Mouse (Mus musculus): Measurements from ENCODE around the gene Ccser2.

Ccser2 gene

GRCm38 (mm10) chr14:36937941-36938340 is 30.6 kb downstream of the Ccser2 start:
- no peak for DNase-seq (ENCODE audit: low read depth)

DNA sequence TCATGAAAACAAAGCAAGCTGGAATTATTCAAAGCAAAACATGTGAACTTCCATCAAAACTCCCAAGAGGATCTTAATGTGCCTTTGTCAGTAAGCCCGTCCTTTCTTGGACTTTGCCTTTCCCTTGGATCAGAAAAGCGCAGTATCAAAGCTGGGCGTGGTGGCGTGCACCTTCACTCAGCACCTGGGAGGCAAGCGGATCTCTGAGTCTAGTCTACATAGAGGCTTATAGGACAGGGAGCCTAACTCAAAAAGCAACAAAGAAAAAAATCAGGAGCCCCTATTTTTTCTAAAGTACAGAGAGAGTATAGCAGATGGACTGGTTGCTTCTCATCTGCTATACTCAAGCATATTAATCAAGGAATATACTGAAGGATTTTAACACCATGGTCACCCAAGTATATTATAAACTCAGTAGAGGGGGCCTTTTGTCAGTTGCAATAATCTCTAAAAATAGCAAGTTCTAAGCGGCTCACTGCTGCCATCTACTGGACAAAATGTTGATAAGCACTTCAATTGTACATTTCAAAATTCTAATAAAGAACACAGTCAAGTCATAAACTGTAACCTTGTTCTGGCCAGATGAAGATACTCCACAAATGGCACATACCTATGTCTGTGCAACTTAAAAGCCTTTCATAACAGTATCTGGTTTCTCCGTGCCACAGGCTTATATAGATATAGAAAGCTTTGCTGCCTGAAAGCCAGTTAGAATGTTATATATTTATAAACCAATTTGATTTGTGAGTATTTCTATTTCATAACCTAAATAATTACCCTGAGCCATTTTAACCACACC is 31.3 kb downstream of the Ccser2 start:
- peak; percentile 52 for DNase-seq (ENCODE audit: low read depth)

DNA sequence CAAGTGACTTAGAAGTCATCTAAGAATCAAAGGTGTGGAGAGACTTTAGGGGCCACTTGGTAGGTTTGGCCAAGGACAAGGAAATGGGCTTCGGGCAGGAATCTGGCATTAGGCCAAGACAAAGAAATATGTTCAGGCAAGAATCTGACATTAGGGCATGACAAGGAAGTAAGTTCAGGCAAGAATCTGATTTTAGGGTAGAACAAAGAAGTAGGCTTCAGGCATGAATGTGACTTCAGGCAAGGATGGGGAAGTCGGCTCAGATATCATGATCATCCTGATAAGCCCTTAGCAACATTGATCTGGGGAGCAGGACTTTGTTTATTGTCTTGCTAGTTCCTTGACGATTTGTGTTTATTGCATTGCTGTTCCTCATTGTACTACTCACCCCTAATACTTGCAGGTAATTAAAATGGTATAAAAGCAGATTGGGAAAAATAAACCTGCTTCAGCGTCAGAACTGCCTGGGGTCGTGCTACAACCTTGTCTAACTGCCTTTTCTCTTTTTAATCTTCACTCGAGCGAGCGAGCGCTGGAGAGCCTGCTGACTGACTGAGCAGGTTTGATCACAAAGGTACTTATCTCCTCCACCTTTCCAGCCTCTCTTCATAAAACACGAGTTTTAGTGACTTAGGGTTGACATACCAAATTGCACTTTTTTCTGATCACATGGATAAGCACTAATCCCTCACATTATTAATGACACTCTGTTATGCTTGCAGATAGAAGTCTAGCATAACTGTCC is 35.8 kb downstream of the Ccser2 start:
- DNase-seq (ENCODE audit: low read depth) = no peak

DNA sequence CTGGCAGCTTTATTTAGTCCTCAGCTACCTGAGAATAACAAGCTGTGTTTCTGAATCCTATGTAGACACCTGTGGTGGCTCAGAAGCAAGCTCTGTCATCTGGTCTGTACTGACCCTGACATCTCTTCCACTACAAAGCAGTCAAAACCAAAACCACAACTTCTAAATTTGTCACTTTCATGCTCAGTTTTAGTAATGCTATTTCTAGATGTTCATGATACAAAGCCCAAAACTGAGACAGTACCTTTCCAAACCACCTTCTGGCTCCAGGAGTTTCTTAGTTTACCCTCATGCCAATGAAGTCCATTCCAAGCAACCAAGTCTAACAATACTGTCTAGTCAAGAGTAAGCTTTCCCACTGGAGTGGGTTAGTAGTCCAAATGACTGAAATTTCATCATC is 36.5 kb downstream of the Ccser2 start:
- DNase-seq (ENCODE audit: low read depth) = no peak

GRCm38 (mm10) chr14:36923383-36923782 is 45.2 kb downstream of the Ccser2 start:
- no peak for DNase-seq (ENCODE audit: low read depth)

DNA sequence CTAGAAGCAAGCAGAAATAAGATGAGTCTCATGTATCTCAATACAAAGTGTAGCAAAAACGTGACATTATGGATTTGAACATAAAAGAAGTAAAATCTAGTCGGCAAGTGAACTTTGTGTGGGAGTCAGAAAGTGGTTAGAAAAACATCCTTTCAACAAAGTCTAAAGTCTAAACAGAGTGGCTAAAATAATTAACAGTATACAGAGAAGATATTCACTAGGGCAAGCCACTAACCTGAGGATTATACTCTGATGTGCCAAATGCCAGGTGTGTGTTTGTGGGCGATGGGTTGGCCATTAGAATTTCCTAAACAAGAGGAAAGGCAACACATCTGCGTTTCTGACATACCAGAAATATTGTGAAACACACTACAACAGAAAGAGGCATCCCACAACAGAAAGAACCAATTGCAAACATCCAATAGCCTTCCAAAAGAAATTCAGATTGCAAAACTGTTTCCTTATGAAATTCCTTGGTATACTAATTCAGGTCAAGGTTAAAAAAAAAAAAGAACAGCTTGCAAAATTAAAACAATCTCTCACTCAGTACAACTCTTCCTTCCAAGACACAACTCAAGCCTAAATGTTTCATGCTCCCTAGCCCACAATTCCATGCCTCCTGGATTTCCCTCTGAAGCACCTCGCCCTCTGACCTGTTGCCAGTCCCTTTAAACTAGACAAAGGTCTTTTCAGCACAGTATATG is 47.1 kb downstream of the Ccser2 start:
- DNase-seq (ENCODE audit: low read depth) = no peak

DNA sequence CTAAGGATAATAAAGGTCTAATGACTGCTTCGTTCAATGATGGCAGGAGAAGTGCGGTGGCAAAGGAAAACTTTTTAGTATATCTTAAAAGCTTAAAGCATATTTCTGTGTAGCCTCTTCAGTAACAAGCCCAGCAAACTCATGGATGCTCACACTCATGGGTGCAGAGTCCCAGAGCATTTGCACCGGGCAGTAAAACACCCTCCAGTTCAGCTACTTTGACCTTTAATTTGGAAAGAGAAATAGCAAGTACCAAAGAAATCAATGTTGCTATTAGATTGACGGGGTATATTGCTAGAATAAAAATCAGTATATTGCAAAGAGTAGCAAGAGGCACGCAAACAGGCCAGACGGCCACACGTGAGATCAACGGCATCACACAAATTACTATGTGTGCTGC is 48.7 kb downstream of the Ccser2 start:
- no peak for DNase-seq (ENCODE audit: low read depth)

GRCm38 (mm10) chr14:36919146-36919545 is 49.4 kb downstream of the Ccser2 start:
- DNase-seq (ENCODE audit: low read depth) = no peak

DNA sequence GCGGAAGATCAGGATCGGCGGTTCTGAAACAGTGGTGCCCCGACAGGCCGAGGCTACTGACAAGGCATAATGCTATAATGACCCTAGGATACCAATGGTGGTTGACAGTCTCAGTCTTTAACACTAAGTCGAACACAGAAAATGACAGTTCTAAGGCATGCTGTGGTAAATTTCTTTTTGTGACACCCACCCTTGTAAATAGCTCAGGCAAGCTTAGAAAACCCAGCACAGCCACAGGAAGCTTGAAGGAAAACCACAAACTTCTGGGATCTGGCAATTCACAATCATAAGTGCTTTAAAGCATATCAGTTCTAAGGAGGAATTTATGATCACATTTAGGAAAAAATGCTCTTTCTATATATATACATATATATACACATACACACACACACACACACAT is 53.4 kb downstream of the Ccser2 start:
- no peak for DNase-seq (ENCODE audit: low read depth)

- DNase-seq (ENCODE audit: low read depth) = no peak
These were observed 54.0 kb downstream of the Ccser2 start for GRCm38 (mm10) chr14:36914473-36915005.

- no peak for DNase-seq (ENCODE audit: low read depth)
These were observed 56.8 kb downstream of the Ccser2 start for GRCm38 (mm10) chr14:36911738-36912137.

DNA sequence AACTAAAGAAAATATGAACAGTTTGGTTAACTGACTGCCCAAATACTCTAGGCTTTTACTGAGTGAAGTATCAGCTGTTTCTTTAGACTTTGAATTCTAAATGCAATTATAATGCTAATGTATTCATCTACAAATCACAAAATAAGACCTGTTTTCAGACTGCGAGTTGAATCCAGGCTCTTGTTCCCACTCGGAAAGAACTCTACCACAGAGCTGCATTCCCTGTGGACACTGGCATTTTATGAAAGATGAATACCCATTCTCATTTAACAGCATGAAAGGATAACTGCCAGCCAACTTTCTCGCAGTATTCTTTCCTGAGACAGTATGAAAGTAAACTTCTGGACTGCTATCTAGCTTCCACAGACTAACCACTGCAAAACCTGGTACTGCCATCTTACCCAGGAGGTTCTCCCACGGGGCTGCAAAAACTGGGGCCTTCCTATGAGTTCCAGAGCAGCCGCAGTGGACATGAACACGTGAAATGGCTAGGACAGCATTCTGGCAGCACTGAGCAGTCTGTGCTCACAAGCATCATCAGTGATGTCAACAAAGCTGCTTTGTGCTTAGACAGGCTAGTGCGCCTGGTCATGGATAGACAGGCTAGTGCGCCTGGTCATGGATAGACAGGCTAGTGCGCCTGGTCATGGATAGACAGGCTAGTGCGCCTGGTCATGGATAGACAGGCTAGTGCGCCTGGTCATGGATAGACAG is 62.6 kb downstream of the Ccser2 start:
- DNase-seq (ENCODE audit: low read depth) = no peak

DNA sequence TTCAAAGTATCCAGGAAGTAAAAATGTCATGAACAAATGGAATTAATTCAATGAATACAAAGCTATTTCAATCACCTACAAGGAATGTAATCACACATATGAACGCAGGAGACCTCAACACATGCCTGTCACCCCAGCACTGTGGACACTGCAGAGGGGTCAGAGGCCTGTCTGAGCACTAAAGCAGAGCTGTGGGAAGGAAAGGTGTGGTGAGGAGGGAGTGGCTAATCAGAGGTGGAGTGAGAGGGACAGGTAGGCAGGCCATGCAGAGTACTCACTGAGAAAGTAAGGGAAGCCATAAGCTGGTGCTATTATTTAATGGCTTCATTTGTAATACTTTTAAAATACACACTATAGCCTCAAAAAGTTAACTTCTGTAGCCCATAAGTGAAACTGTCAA is 64.4 kb downstream of the Ccser2 start:
- DNase-seq (ENCODE audit: low read depth) = no peak

GRCm38 (mm10) chr14:36900883-36901282 is 67.7 kb downstream of the Ccser2 start:
- no peak for DNase-seq (ENCODE audit: low read depth)

DNA sequence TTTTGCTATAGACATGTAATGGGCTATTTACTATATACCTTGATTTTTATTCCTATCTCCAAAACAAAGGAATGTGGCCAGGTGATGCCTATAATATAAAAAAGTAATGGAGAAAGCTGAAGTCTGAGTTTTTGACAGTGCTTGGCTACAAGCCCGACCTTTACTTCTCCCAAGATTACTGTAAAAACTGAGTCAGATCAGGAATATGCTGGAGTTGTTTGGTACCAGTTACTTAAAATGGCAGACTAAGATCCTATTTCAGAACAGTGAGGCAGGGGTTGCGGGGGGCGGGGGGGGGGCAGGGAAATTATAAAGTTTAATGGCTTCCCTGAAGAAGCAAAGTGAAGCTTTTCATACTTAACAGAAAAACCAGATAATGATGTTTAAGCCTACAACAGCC is 73.9 kb downstream of the Ccser2 start:
- DNase-seq (ENCODE audit: low read depth) = no peak

DNA sequence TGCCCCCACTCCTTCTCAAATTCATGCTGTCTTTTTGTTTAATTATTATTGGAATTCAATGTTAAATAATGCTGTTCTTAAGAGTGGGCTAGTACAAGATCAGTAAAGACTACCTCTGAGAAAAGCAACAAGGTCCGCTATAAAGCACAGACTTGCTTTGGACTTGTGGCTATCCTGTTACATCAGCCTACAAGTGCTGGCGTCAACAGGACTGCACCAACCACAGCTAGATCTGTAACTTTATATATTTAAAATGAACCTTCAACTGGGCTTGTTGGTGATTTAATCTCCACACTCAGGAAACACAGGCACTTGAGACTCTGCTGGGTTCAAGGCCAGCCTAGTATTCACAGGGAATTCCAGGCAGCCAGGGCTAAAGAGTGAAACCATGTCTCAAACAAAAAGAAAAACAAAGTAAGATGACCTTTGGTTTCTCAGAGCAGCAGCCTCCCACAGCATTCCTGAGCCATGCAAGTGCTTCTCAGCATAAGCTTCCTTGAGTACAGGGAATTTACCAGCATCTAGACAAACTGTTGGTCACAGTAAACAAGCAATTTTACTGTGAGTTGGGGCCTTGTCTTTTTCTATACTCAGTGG is 75.7 kb downstream of the Ccser2 start:
- no peak for DNase-seq (ENCODE audit: low read depth)

DNA sequence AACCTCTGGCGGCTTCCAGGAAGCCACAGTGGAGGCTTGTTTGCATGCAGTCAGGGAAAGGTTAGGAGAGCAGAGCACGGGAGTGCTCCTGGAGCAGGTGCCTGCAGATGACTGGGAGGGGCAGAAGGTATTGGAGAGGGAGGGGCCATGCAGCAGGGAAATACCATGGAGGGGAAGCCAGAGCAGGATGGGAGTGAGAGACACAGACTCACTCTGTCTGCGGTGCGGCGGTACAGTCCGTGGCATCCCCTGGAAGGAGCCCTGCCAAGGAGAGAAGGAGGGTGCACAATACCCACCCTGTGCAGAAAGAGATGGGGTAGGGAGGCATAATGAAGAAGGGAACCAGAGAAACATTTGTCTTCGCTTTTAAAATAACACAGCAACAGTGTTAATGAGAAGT is 78.4 kb downstream of the Ccser2 start:
- no peak for DNase-seq (ENCODE audit: low read depth)

DNA sequence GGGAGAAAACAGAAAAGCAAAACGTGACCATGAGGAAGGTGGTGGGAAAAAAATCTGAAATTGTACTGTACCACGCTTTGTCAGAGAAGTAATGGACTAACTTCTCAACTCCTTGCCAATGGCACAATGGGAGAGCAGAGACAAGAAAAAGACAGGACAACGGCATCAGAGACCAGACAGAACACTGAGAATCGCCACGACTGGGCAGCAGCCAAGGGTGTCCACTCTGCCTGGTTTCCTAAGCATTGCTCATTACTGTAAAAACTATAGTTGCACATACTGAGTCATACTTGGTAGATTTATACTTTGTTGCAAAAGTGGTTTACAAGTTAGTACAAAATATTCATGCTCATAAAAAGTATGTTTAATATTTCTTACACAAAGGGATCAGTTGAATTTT is 82.9 kb downstream of the Ccser2 start:
- DNase-seq (ENCODE audit: low read depth) = no peak

DNA sequence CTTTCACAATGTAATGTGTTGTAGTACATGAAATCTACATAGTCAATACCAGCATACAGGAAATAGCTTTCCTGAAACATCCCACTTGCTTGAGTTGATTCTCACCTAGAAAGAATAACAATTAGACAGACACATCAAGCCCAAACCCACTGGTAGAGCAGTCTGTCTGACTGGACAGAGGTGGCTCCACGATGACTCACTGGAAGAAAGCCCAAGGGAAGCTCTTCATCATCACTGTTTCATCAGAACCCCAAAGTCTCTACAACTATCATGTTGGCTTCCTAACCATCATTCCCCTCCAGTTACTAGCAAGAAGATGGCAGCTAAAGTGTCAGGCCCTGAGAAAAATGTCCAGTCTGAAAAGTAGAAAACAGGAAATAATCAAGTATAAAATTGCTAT is 83.5 kb downstream of the Ccser2 start:
- no peak for DNase-seq (ENCODE audit: low read depth)

DNA sequence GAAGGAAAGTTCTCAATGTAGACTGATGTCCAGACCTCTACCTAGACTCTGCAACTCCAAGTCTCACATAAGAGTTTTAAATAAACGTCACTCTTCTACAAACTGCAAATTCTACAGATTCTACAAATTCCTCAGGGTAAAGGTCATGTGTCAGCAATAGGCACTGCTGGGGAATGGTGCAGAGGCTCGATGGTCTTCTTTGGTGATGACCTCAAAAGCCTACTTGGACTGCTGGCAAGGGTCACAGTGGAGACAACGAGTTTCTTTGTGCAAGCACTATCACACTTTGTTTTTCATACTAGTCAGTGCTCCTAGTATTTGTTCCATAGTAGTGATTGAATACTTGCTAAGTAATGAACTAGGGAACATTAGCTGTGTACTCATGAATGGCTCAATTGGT is 85.0 kb downstream of the Ccser2 start:
- DNase-seq (ENCODE audit: low read depth) = no peak

DNA sequence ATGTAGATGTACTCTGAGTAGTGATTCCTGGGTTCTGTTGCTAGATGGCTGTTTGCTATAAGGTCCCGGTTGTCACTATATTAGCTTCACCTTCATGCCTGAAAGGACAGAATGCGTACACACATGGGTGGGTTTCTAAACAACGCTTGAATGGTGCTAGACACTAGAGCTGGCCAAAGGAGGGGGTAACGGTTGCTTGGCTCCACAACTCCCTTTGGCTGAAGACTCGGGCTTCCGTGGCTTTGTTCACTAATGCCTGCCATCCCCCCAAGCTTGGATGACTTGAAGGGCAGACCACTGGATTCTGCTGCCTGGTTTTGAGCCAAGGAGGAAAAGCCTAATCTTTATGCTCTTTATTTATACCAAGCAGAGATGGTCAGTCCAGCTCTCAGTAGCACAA is 98.3 kb downstream of the Ccser2 start:
- no peak for DNase-seq (ENCODE audit: low read depth)

All from c-Kit-positive CD71-negative TER-119-negative erythroid progenitor cells, embryonic 14.5 days (primary cell).